Mouse (Mus musculus) forebrain, postnatal 0 days (tissue): ENCODE data around the gene Pcdh17. TPM values are rescaled to one million over a fixed set of nuclear protein-coding genes. Genes with fewer than 3 reads are reported as not detected.

Source experiments
- ATAC-seq: fragments of 200-750 bp; cut with Nextera tagmentation; 2 replicates; pipeline ENCODE4 v1.8.0; 2017; ENCODE audit warnings: mild to moderate bottlenecking, moderate library complexity
- DNase-seq: peaks from one replicate; pipeline ENCODE4 v3.0.0-alpha.2; 2015
- H3K27ac ChIP-seq: fragments of 300-500 bp; sonication (generic); 2 replicates; pipeline ENCODE4 v1.5.1; 2014; ENCODE audit warnings: low read depth, mild to moderate bottlenecking, antibody characterized with exemption, low read length, moderate library complexity, mixed read lengths
- H3K27me3 ChIP-seq: fragments of 300-500 bp; sonication (generic); 2 replicates; pipeline ENCODE4 v1.6.1; 2014; ENCODE audit warnings: mild to moderate bottlenecking, low read length, mixed read lengths; ENCODE audit not compliant: insufficient read depth
- H3K36me3 ChIP-seq: fragments of 300-500 bp; sonication (generic); 2 replicates; pipeline ENCODE4 v1.6.1; 2014; ENCODE audit warnings: mild to moderate bottlenecking, moderate library complexity; ENCODE audit not compliant: insufficient read depth
- H3K4me1 ChIP-seq: fragments of 300-500 bp; sonication (generic); 2 replicates; pipeline ENCODE4 v1.6.1; 2014; ENCODE audit warnings: antibody characterized with exemption; ENCODE audit not compliant: insufficient read depth
- H3K4me2 ChIP-seq: fragments of 300-500 bp; sonication (generic); 2 replicates; pipeline ENCODE4 v1.6.1; 2014; ENCODE audit warnings: low read depth, mild to moderate bottlenecking, moderate library complexity
- H3K4me3 ChIP-seq: fragments of 300-500 bp; sonication (generic); 2 replicates; pipeline ENCODE4 v1.5.1; 2014; ENCODE audit warnings: low read depth, low read length, mixed read lengths
- H3K9ac ChIP-seq: fragments of 300-500 bp; sonication (generic); 2 replicates; pipeline ENCODE4 v1.6.1; 2014; ENCODE audit warnings: mild to moderate bottlenecking
- H3K9me3 ChIP-seq: fragments of 300-500 bp; sonication (generic); 2 replicates; pipeline ENCODE4 v1.6.1; 2016; ENCODE audit warnings: low read length
- CTCF ChIP-seq: sonication (generic); IDR thresholded peaks from 2 replicates; pipeline ENCODE4 v1.5.1; 2016; ENCODE audit warnings: antibody characterized with exemption, control low read depth, low read depth
- WGBS: fragments of 180-500 bp; shearing (Covaris S2); extraction: QIAGEN DNeasy Blood & Tissue Kit; methylation state at CpG from one replicate; pipeline ENCODE4 v1.1.7; 2014; 5-methylcytosine and 5-hydroxymethylcytosine counted together
- polyA plus RNA-seq: library from polyadenylated mRNA; unstranded; fragments of >200 nt; fragmentation: Nextera tagmentation; extraction: Ambion mirVana; gene quantifications from 2 replicates; pipeline ENCODE4 v1.2.1, GENCODE M21; 2015
- total RNA-seq: library from RNA; depleted of rRNA; stranded (reverse); fragments of >200 nt; gene quantifications from 2 replicates; pipeline ENCODE4 v1.2.3, GENCODE M21; 2014

Gene Pcdh17
- total and polyA plus RNA-seq, 2 experiments from 2014 or later = 23.8 to 57.3 TPM

DNA sequence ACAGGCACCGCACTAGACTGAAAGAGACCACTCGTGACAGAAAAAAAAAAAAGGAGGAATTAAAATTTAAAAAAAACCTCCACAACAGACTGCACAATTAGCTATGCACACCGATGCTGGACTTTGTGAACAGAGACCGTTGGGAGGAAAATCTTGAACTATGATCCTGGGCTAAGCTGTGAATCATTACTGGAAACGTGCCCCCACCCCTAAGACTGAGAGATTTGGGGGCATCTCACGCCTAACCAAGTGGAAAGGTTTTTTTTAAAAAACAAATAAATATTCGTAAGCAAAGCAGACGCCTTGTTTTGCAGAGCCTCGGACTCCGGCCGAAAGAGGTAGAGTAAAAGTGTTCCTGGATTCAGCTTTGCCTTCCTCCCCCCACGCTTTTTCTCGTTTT lies 398 bp downstream of the Pcdh17 start:
- H3K9ac ChIP-seq = peak overlapping the region; percentile 67
- ATAC-seq (no peak), DNase-seq (no peak)
- peak overlapping the region; percentile 84 for H3K27ac ChIP-seq
- TF ChIP-seq CTCF = no peak
- peak overlapping the region; percentile 57 for H3K4me3 ChIP-seq
- H3K4me2 ChIP-seq = peak overlapping the region; percentile 74
- H3K27me3 ChIP-seq = no peaks in the 10 kb centered on the region
- H3K4me1 ChIP-seq = peaks cover 4% of the 10 kb centered on the region; the same call in 1 of the 2 replicates
- H3K9me3 ChIP-seq = no peaks in the 10 kb centered on the region
- WGBS = under 1% methylated on average over 13 of the region's 13 CpGs
- no peaks in the 10 kb centered on the region for H3K36me3 ChIP-seq

- Histone ChIP-seq H3K9me3 (no peaks in the 10 kb centered on the region), H3K9ac (peak overlapping the region; percentile 67), H3K4me2 (peak overlapping the region; percentile 74), H3K27me3 (no peaks in the 10 kb centered on the region), H3K4me1 (peaks cover 4% of the 10 kb centered on the region; the same call in 1 of the 2 replicates), H3K4me3 (peak overlapping the region; percentile 57), H3K36me3 (no peaks in the 10 kb centered on the region), H3K27ac (peak overlapping the region; percentile 84)
- no peak for ATAC-seq
- TF ChIP-seq CTCF = no peak
- under 1% methylated on average over 21 of the region's 21 CpGs for WGBS
- peak; percentile 62 for DNase-seq
These were observed 906 bp downstream of the Pcdh17 start for GRCm38 (mm10) chr14:84444276-84444662.

- Histone ChIP-seq H3K9ac (peak overlapping the region; percentile 67), H3K9me3 (no peaks in the 10 kb centered on the region), H3K27me3 (no peaks in the 10 kb centered on the region), H3K4me1 (peaks cover 4% of the 10 kb centered on the region; the same call in 1 of the 2 replicates), H3K4me3 (peak overlapping the region; percentile 57), H3K27ac (peak overlapping the region; percentile 84), H3K36me3 (no peaks in the 10 kb centered on the region), H3K4me2 (peak overlapping the region; percentile 74)
- WGBS = under 1% methylated on average over 21 of the region's 21 CpGs
- DNase-seq (peak; percentile 75), ATAC-seq (peak; percentile 32)
- TF ChIP-seq CTCF = no peak
These were observed 1.5 kb downstream of the Pcdh17 start for GRCm38 (mm10) chr14:84444663-84445502.

GRCm38 (mm10) chr14:84445503-84446410 lies 2.4 kb downstream of the Pcdh17 start:
- under 1% methylated on average over 59 of the region's 59 CpGs for WGBS
- peak overlapping the region; percentile 57 for H3K4me3 ChIP-seq
- ATAC-seq = peak; percentile 34; the same call in 1 of the 2 replicates

GRCm38 (mm10) chr14:84446411-84446915 lies 3.1 kb downstream of the Pcdh17 start:
- 6% methylated on average over 37 of the region's 37 CpGs for WGBS

More at GRCm38 (mm10) chr14:84445503-84446410, 2.4 kb downstream of the Pcdh17 start:
- Histone ChIP-seq H3K4me1 (peaks cover 4% of the 10 kb centered on the region; the same call in 1 of the 2 replicates), H3K9me3 (no peaks in the 10 kb centered on the region), H3K27me3 (no peaks in the 10 kb centered on the region), H3K27ac (peak overlapping the region; percentile 84), H3K36me3 (no peaks in the 10 kb centered on the region), H3K4me2 (peak overlapping the region; percentile 74), H3K9ac (peak overlapping the region; percentile 67)
- peak; percentile 85 for DNase-seq
- TF ChIP-seq CTCF = peak; percentile 46

GRCm38 (mm10) chr14:84446941-84447641 lies 3.7 kb downstream of the Pcdh17 start:
- Histone ChIP-seq H3K27me3 (no peaks in the 10 kb centered on the region), H3K4me2 (peak overlapping the region; percentile 74), H3K9me3 (no peaks in the 10 kb centered on the region), H3K9ac (peak overlapping the region; percentile 67), H3K4me1 (peaks cover 4% of the 10 kb centered on the region; the same call in 1 of the 2 replicates), H3K27ac (no peak overlapping the region), H3K36me3 (no peaks in the 10 kb centered on the region), H3K4me3 (peak overlapping the region; percentile 57)
- DNase-seq (peak; percentile 54), ATAC-seq (no peak)
- WGBS = 6% methylated on average over 45 of the region's 45 CpGs
- TF ChIP-seq CTCF = peak; percentile 77

More at GRCm38 (mm10) chr14:84446411-84446915, 3.1 kb downstream of the Pcdh17 start:
- H3K27me3 ChIP-seq = no peaks in the 10 kb centered on the region
- H3K27ac ChIP-seq = peak overlapping the region; percentile 84
- H3K4me3 ChIP-seq = peak overlapping the region; percentile 57
- no peak for DNase-seq
- no peaks in the 10 kb centered on the region for H3K9me3 ChIP-seq
- H3K4me1 ChIP-seq = peaks cover 4% of the 10 kb centered on the region; the same call in 1 of the 2 replicates
- no peak for ATAC-seq
- no peak for TF ChIP-seq CTCF
- peak overlapping the region; percentile 67 for H3K9ac ChIP-seq
- peak overlapping the region; percentile 74 for H3K4me2 ChIP-seq
- H3K36me3 ChIP-seq = no peaks in the 10 kb centered on the region
